Mouse (Mus musculus): ENCODE measurements around the gene Rps19bp1.

Rps19bp1 gene

DNA sequence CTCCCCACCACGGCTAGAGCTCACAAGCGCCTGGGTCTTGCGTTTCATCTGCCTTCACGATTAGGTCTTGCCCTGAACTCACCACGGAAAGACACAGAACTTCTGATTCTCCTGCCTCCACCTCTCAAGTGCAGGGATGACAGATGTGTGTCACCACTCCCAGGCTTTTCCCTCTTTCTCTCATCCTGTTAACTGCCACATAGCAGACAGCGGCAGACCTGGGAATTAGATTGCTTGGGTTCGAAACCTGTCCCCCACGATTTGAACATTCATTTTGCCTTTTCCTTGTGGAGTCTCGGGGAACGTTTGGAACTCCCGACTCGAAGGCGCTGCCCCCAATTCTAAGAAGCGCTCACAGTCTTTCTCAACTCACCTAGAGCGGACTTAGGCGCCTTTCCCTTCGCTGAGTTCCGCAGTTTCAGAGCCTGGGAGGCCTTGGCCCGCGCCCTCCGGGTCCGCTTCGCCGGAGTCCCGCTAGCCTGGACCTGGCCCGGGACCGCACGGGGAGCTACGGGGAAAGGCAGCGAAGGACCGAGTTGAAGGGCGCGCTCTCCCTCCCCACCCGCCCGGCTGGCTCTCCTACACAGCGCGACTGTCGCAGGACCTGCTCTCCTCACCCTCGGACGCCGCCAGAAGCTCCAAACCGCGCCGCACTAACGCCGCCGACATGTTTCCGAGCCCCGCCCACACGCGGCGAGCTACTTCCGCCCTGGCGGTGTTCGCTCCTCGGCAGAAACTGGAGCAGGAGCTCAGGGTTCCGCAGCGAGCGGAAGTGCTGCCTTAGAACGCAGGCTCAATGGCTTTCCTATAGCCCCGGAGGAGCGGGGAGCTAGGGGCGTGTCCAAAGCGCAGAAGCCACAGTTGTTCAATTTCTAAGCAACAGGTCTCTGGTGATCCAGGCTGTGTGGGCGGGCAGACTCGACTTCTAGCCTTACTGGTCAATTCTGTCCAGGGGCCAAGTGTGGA, at the start of gene Rps19bp1:
Gene Rps19bp1 (minus strand): TSS at position 706 of the 966 bp plus-strand sequence.
- peak; percentile 78 to 85 for DNase-seq (ENCODE audit: low spot score in 2 of 2)

DNA sequence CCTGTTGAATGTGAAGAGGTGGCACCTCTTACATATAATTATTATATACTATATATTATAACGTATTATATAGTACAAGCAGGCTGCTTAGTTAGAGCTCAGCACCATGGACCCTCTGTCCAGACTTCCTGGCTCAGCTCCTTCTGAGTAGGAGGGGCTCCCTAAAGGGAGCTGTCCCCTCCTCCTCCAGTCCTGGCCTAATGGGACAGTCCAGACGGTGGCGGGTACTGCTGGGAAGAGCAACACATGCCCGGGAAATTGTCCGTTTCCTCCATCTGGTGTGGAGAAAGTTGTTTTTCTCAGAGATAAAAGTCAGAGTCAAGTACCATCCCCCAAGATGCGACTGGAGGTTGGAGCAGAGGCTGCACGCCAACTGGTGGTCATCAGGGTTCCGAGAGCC, 42.0 kb upstream of the Rps19bp1 start:
- DNase-seq (ENCODE audit: low spot score in 2 of 2), result no peak

DNA sequence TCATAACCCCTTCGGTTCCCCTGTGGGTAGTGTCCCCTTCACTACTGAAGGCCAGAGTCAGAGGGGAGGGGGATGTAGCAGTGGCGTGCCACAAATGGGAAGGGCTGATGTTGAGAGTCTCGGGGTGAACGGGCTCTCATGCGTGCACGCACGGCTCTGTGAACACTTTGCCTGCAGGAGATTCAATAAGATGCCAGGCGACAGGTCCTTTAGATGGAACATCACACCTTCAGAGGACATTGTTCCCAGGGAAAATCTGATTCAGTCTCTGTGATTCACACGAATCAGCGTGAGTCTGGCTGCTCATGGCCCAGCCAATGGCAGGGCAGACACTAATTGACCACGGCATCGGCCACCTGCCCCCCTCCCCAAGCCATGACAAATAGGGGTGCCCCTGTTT, 40.1 kb upstream of the Rps19bp1 start:
- DNase-seq (ENCODE audit: low spot score in 2 of 2), result no peak

DNA sequence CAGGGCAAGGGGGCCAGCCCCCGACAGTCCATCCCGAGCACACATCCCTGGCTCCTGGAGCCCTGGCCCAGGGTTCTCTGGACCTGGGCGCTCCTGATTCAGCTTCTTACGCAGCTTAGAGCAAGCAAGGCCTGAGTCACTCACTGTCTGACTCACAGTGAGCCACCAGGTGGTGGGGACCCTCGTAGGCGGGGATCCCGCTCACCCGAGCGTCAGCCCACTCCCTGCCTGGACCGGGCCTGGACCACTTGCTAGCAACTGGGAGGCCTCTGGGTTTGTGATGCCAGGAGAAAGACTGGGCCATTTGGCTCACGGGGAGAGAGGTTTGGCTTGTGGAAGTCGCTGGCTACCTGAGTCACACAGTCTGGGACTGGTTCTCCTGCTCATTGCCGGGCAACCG, 39.7 kb upstream of the Rps19bp1 start:
- no peak for DNase-seq (ENCODE audit: low spot score in 2 of 2)

DNA sequence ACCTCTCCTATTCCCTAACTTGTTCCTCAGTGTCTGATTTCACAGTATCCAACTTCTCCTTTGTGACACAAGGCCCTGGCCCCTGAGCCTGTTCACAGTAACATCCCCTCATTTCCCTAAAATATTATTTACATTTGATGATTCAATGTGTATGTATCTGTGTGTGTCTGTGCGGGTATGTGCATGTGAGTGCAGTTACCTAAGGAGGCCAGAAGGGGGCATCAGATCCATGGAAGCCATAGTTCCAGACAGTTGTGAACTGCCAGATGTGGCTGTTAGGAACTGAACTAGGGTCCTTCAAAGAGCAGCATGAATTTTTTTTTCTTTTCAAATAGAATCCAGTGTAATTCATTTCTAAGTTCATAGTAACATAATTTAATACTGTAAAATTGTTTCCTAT, 33.0 kb upstream of the Rps19bp1 start:
- no peak for DNase-seq (ENCODE audit: low spot score in 2 of 2)

DNA sequence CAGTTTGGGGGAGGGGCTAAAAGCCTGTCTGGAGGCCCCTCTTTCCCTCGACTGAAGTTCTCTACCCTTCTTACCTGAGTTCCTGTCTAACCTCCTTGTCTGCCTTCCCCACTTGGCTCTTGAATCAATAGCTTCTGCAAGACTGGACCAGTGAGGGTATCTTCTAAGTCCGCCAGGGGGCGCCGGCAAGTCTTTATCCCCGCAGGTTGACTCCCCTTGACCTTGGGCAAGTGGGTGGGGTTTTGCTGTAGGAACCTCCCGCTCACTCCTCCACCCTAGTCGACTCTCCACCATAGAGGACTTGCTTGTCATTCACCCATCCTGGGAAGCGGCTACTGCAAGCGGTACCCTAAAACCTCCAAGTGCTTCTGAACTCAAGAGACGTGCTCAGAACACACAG, 25.3 kb upstream of the Rps19bp1 start:
- DNase-seq (ENCODE audit: low spot score in 2 of 2), result peak; percentile 17 to 29

DNA sequence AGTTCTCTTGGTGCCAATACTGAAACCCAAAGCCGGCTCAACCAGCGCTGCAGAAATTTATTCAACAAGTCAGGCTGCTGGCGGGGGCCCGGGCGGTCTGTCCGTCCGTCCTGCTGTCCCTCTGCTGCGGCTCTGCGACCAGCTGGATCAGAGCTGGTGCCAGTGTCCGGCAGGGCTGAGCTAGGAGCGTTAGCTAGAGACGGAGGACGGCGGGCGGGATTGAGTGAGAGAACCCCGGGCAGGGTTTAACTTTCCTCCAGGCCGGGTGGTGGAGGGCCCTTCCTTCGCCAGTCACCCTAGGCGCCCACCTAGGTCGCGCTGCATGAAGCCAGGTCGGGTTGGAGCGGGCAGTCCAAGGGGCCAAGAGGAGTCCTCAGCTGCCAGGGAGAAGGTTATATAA, 23.9 kb upstream of the Rps19bp1 start:
- DNase-seq (ENCODE audit: low spot score in 2 of 2), result no peak

DNA sequence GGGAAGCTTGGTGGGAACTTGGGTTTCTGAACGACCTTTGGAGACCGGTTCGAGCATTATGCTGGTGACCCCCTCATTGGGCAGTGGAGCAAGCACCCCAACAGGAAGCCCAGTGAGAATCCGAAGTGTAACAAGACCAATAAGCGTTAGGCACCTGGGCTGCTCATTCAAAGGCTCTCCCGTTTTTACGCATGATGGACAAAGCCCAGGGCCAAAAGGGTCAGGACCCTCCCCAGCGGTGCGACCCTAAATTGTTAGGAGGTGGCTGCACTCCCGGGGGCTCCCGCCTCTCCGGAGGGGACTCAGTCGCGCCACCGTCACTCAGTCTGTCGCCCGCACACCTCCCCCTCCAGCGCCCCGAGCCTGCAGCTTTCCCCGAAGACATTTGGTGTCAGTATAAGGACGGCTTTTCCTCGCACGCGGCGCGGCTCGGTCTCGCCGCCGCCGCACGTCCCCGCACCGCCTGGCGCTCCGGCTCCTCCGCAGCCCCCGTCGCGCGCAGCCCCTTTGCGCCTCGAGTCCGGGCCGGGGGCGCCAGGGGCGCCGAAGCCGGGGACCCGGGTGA, 22.8 kb upstream of the Rps19bp1 start, which contains the start of gene Cacna1i:
Gene Cacna1i (plus strand): TSS at position 388 of the 565 bp plus-strand sequence.
- DNase-seq (ENCODE audit: low spot score in 2 of 2), result no peak

DNA sequence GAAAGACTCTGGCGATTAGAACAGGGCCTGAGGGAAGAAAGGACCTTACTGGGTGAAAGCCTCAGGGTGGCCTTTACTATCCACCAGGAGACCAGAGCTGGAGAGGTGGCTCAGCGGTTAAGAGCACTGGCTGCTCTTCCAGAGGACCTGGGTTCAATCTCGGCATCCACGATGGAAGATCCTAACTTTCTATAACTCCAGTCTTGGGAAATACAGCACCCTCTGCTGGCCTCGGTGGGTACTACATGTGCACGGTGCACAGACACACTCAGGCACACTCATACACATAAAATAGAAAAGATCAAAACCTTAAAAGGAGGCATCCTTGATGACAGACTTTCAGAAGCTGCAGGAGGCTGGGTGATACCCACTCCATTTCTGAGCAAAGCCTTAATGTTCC, 16.5 kb upstream of the Rps19bp1 start:
- no peak for DNase-seq (ENCODE audit: low spot score in 2 of 2)

DNA sequence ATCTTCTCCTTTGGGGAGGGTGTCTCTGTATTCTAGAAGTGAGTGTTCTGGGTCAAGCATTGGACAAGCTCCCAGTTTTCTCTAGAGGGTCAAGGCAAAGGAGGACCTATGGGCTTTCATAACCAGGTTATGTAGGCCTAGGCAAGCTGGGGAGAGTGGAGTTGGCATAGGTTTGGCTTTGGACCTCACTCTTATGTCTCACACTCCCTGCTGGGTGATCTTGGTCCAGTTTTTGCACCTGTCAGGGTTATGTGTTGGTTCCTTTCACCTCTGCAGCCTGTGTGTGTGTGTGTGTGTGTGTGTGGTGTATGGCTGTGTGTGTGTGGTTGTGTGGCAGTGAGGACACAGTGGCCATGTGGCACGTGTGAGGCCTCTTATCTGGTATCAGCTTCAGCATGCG, 14.9 kb upstream of the Rps19bp1 start:
- DNase-seq (ENCODE audit: low spot score in 2 of 2), result no peak

DNA sequence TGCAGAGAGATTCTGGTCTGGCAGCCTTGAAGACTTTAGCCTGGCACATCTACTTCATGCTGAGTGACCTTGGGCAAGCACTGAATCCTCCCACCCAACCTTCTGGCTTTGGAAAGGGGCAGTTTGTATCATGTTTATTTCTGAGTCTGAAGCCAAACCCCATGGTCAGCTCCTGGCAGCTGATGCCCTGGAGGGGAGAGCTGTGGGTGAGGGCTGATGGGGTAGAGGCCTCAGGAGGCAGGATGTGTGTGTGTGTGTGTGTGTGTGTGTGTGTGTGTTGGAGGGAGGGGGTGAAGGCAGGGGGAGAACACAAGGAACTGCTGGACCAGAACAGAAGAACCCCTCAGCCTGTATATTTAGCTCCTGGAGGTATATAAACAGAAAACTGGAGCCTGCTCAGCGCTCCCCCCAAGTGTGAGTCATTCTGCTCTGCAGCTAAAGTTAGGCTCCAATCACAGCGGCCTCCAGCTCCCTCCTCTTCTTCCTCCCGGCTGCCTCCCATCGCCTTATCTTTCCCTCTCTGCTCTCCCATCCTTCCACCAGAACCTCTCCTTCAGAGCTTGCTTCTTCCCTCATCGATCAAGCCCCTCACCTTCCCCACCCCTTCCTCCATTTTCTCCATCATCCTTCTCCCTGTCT, 14.1 kb upstream of the Rps19bp1 start:
- no peak for DNase-seq (ENCODE audit: low spot score in 2 of 2)

DNA sequence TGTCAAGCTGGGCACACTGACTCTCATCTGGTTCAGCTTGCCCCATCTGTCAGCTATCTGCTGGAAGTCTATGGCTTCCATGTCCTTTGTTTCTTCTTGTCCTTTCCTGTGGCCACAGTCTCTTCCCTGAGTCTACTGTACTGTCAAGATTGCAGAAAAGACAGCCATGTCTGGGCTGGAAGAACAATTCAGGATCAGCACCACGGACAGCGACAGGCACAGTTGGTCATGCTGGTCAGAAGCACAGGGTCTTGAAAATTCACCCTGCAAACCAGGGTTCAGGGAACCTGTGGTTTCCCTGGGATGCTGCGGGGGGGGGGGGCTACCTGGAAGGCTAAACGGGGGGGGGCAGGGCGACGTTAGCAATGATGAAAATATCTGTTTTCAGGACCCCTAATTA, 13.5 kb upstream of the Rps19bp1 start:
- no peak for DNase-seq (ENCODE audit: low spot score in 2 of 2)

DNA sequence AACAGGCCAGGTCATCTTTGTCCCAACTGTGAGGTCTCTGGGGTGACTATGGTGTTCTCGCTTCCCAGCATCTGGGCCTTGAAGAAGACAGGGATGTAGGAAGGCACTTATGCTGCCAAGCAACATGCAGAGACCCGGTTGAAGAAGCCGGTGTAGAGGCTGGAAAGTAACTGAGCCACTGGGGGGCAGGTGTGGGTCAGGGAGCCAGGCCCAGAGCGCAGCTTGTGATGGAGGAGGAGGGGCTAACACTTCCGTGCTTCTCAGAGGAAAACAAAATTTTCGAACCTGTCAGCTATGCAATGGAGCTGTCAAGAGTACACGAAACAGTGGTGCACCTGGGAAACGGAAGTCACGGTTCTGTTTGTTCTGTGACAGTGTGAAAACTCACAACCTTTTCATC, 13.0 kb upstream of the Rps19bp1 start:
- no peak for DNase-seq (ENCODE audit: low spot score in 2 of 2)

DNA sequence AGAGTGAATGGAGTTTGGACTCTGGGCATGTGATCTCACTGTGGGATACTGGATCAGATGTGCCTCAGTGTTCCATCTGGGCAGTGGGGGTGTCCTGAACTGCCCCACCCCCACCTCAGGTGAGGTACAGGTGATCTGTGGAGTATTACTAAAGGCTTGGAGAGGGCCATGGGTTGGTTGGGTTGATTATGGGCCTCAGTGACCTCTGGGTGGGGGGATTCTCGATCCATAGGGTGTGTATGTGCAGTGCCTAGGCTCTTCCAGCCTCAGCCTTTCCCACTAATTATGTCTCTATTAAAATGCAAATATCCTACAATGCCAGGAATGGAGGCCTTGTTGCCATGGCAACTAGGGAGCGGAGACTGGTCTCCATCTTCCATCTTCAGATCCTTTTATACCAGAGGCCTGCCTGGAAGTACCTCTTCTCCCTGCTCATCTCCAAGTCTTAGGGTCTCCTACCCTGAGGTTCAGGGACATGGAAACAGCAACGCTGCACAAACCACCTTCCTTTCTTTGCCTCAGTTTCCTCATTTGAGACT, 7.8 kb upstream of the Rps19bp1 start:
- DNase-seq (ENCODE audit: low spot score in 2 of 2), result no peak

DNA sequence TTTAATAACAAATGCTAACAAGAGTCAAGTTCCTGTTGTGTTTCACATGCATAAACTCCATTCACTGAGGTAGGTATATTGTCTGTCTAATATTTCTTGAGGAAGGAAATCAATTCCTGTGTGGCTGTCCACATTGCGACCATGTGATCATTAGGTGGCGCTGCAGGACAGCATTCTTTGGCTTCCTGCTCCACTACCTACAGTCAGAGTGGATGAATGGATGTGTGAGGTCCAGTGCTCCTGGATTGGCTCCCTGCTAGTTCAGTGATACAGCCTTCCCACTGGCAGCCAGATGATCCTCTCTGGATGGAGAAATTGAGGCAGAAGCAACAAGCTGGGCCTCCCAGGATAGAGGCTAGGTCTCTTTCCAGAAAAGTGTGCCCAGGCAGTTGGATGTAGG, 2.2 kb upstream of the Rps19bp1 start:
- DNase-seq (ENCODE audit: low spot score in 2 of 2), result peak; percentile 51 to 65

DNA sequence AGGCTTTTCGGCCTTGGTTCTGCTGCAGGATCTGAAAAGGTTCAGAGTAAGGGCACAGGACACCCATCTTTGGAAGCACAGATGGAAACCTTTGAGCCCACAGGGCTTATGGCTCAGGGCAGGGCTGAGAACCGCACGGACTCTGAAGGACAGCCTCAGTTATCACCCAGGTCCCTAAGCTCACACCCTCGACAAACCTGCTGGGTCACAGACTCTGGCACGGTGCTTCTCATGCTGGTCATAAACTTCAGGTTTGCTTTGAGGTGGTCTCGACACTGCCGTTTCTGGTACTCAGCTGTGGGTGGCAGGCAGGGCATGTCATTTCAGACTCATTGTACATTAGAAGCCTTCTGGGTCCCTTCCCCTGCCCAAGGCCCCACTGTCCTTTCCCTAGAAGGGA, 3.0 kb downstream of the Rps19bp1 start:
- no peak for DNase-seq (ENCODE audit: low spot score in 2 of 2)

DNA sequence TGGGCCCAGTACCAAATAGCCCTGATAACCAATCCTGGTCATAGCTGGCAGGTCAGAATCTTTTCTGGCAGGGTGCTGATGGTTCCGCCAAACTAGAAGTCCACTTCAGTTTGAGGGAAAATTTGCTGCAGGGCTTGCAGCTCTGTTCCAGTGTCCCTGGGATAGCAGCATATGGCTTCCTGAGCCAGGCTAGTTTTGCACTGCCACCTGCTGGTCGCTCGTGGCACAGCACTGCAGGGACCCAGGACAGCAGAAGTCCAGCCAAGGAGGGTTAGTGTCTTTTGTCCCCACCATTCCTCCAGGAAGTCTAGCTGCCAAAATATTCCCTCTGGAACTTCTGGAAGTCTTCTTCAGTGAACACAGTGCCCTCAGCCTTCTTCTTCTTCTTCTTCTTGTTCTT, 3.4 kb downstream of the Rps19bp1 start:
- DNase-seq (ENCODE audit: low spot score in 2 of 2), result peak; percentile 67 to 80

DNA sequence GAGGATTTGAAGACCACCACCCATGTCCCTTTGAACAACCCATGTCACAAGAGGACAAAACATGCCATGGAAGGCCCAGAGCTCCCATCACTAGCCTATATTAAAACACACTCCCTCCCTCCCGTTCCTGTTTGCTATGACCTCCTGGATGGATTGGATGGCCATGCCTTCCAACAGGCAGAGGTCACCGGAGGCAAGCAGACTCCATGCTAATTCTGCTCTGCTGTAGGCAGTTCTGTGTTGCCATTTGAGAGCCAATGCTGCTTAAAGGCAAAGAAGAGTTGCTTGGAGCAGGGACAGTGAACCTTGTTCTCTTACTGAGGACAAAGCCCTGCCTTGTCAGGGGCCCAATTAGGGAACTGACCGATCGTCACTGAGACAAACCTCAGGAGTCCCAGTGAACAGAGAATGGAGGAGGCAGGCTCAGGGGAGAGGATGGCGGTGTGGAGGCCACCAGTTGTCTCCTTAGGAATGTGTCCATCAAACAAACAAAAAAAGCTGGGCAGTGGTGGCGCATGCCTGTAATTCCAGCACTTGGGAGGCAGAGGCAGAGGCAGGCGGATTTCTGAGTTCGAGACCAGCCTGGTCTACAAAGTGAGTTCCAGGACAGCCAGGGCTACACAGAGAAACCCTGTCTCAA, 4.6 kb downstream of the Rps19bp1 start:
- DNase-seq (ENCODE audit: low spot score in 2 of 2), result no peak

DNA sequence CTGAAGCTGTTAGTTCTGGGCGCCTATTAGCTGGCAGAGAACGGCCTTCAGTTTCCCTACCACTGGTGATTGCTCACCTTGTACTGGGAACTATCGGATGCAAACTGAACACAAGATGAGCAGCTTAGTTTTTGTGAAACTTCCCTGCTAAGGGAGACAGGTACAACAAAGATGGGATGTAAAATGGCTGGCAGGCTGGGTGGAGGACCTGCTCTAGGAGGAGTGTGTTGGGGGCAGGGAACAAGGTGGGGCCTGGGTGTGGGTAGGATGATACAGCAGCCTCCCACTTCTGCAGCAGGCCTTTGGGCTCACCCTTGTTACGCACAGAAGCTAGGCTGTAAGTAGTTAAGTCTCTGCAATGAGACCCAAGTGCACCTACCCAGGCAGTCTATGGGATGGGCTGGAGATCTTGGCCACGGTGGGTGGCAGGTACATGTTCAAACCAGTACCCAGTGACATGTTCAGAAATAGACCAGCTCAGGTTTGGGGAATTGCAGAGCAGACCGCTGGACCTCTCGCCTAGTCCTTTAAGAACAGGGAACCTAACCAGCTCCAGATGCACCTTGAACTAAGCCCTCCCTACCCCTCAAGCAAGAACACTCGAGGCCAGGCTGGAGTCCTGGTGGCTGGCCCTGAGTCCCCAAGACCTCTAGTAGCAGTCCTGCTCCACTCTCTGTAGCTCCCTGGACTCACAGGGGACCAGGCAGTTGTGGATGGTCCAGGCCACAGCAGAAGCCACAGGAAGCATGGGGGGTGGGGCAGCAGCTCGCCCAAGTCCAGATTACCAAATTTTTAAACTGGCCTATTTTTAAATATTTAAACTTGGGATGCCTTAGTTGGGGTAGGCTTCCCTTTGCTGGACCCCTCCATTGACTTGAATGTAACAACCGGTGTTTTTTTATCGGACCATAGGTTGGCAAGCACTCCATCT, 5.6 kb downstream of the Rps19bp1 start:
- DNase-seq (ENCODE audit: low spot score in 2 of 2), result no peak

DNA sequence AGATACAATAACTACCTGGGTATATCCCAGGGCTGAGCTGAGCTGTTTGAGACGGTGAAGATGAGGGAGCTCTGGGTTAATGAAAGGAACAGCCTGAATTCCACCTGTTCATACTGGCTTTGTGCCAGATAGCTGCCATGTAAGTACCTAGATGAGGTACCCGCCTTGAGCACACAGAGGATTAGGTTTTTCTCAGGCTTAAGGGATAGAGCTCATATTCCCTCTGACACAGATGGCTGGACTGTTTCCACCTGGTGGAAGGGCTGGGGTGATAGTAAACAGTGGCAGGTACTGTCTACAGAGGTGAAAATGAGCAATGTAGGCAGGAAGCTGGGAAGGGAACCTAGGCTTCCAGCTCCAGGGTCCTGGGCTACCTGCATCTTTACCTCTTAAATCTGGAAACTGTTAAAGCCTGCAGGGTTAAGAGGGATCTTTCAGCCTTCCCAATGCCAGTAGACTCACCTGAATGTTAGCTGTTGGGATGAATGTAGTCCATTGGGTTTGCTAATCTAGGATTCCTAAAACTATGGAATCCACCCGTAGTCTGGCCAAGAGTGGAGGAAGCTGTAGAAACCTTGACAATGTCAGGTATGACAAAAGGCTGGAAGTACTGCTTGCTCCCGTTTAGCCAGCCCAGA, 6.4 kb downstream of the Rps19bp1 start:
- DNase-seq (ENCODE audit: low spot score in 2 of 2), result no peak

Measured in heart, adult 9 months (tissue).